8 mouse cellular contexts compared by ENCODE assay signal in the genomic region with DNA sequence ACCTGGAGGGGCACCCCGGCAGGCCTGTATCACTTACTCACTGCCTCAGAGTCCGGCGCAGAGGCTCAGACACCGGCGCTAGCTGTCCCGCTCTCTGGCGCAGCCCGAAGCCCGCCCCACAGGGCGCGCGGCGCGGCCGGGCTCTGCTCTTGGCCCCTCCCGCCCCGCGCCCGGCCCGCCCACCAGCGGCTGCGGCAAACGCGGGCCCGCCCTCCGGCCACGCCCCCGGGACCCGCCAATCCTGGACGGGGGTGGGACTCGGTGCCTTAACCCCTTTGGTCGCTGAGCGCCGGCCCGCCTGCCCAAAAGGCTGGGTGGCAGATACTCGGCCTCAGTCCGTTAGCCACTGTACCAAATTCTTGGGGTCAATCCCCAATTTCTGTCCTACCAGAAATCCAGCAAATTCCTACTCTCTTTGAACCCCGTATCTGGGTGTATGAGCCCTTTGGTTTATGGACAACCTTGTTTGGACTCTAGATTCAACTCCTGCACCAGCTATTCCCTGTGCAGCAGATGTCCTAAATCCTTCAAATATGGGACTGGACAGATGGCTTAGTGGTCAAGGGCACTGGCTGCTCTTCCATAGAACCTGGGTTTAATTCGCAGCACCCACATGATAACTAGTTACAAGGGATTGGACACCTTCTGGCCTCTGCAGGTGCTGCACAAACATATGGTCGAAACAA. TPM values are rescaled to one million over a fixed set of nuclear protein-coding genes. Genes with fewer than 3 reads are reported as not detected.
A peak's percentile ranks its signal among the peaks of the same experiment; 100 is the strongest.
DNase-seq lines count a peak whose midpoint lies in the region; ATAC-seq and TF ChIP-seq lines count a peak whose summit lies in the region.

A gene (minus strand): TSS at position 120 of the 686 bp plus-strand sequence.

- peaks cover 4% of the 10 kb centered on the region; the same call in 1 of the 2 replicates for H3K4me1 ChIP-seq in cortical plate, adult 2 months (ENCODE audit: control insufficient read depth, insufficient read depth, low read length)
- H3K4me1 ChIP-seq in hindbrain, postnatal 0 days (ENCODE audit: insufficient read depth, low read length) = peaks cover 11% of the 10 kb centered on the region; the same call in 1 of the 2 replicates

- DNase-seq in adipocyte (ENCODE audit: low spot score) = peak; percentile 84
- peak; percentile 88 to 90 for DNase-seq in gastrocnemius, adult 8-10 months (ENCODE audit: low spot score in 2 of 2)
- DNase-seq in hindbrain, postnatal 0 days (ENCODE audit: low spot score) = peak; percentile 96
- DNase-seq in left cerebral cortex, adult 2 months (ENCODE audit: extremely low spot score in 1 of 2, low spot score in 2 of 2) = peak; percentile 93 to 94
- DNase-seq in right cerebral cortex, adult 18-20 months = peak; percentile 94
- peak; percentile 88 for DNase-seq in urinary bladder, adult 2 months (ENCODE audit: low spot score)

- no peaks in the 10 kb centered on the region for H3K36me3 ChIP-seq in hindbrain, postnatal 0 days (ENCODE audit: insufficient read depth, low read length)
- no peaks in the 10 kb centered on the region for H3K36me3 ChIP-seq in macrophage (ENCODE audit: inconsistent target)

- no peaks in the 10 kb centered on the region for H3K79me2 ChIP-seq in macrophage (ENCODE audit: inconsistent target)

- 3% methylated on average over 29 of the region's 40 CpGs for WGBS in hindbrain, postnatal 0 days
- 9% methylated on average over 20 of the region's 40 CpGs for WGBS in macrophage (ENCODE audit: missing documents)

- no peak for TF ChIP-seq CTCF in cortical plate, adult 2 months (IDR thresholded peaks at IDR 0.05; ENCODE audit: extremely low read depth, insufficient read depth, low read length)
- TF ChIP-seq CTCF in hindbrain, postnatal 0 days (IDR thresholded peaks at IDR 0.05; ENCODE audit: low read depth) = 0 out of 2 replicates have a peak, but pooled peaks have one; percentile 6
- TF ChIP-seq CTCF in left cerebral cortex, adult 2 months (IDR thresholded peaks at IDR 0.05) = no peak

- H3K9ac ChIP-seq in hindbrain, postnatal 0 days (replicated peaks; ENCODE audit: low read length) = peak within 1 kb of the TSS; percentile 80

- peak within 1 kb of the TSS; percentile 57 for H3K4me3 ChIP-seq in cortical plate, adult 2 months (ENCODE audit: insufficient read depth, low read length)
- H3K4me3 ChIP-seq in hindbrain, postnatal 0 days (ENCODE audit: low read length) = peak within 1 kb of the TSS; percentile 84
- H3K4me3 ChIP-seq in left cerebral cortex, adult 2 months = peak within 1 kb of the TSS; percentile 68
- peak within 1 kb of the TSS; percentile 13; the same call in 1 of the 2 replicates for H3K4me3 ChIP-seq in macrophage (ENCODE audit: inconsistent target)

- peak within 1 kb of the TSS; percentile 67 for H3K27ac ChIP-seq in cortical plate, adult 2 months (ENCODE audit: insufficient read depth, low read length)
- peak within 1 kb of the TSS; percentile 84 for H3K27ac ChIP-seq in hindbrain, postnatal 0 days
- peak within 1 kb of the TSS; percentile 96 for H3K27ac ChIP-seq in left cerebral cortex, adult 2 months
- H3K27ac ChIP-seq in macrophage = no peak within 1 kb of the TSS

- H3K4me2 ChIP-seq in hindbrain, postnatal 0 days (ENCODE audit: low read depth, low read length) = peak within 1 kb of the TSS; percentile 80

- peak; percentile 58; the same call in 1 of the 2 replicates for TF ChIP-seq POLR2A in cortical plate, adult 2 months (IDR thresholded peaks at IDR 0.05; ENCODE audit: extremely low read depth, insufficient read depth, low read length)

- H3K27me3 ChIP-seq in hindbrain, postnatal 0 days (ENCODE audit: insufficient read depth, low read length) = no peaks in the 10 kb centered on the region

- peak; percentile 96 for ATAC-seq in hindbrain, postnatal 0 days

- no peaks in the 10 kb centered on the region for H3K9me3 ChIP-seq in hindbrain, postnatal 0 days (ENCODE audit: low read length)

- intact Hi-C loops in left cerebral cortex, adult 2 months (cut with DNase I) = loop anchor here (1.0 kb wide), 1 partner anchor 21 kb away; a partner anchor contains a TSS

RNA-seq across cellular contexts. Expression of the gene that starts here (rescaled TPM):
- polyA plus RNA-seq in cortical plate, adult 2 months (2012; rRNA removed) = 200 and 201 TPM in 2 replicates
- total RNA-seq in gastrocnemius, adult 8-10 months (2022) = 1 to 10 TPM; 1.8 to 3.0 (median 2.4) TPM
- 76.8 and 81.8 TPM in 2 replicates for total RNA-seq in hindbrain, postnatal 0 days (2014; rRNA removed)
- polyA plus RNA-seq in hindbrain, postnatal 0 days (2015; fragmentation: Nextera tagmentation; extraction: Ambion mirVana) = 18.2 and 20.0 TPM in 2 replicates
- total RNA-seq in left cerebral cortex, adult 2 months (2021) = 100 to 1,000 TPM; 202 to 214 TPM
- 1 to 10 TPM; 1.0 to 2.9 (median 1.8) TPM for total RNA-seq in macrophage (2018; cell fraction: chromatin; rRNA removed)
- total RNA-seq in macrophage (2018; cell fraction: cytosol; rRNA removed) = 1 to 10 TPM in 11 of 26 experiments, under 1 TPM in 15; 0.51 to 1.8 (median 0.86) TPM
- total RNA-seq in macrophage (2018; cell fraction: nucleus; rRNA removed) = 1 to 10 TPM in 25 of 26 experiments, under 1 TPM in 1; 0.83 to 2.9 (median 1.7) TPM
- polyA plus RNA-seq in macrophage (2018) = 1.2 to 1.6 TPM (median 1.4 TPM) in 3 replicates
- polyA plus RNA-seq in urinary bladder, adult 2 months (2012; rRNA removed) = 5.9 and 6.2 TPM in 2 replicates

Comparison
In these comparisons a context has a peak if more than half of its experiments do, and no peak if none do; other contexts are left out.
1. RNA of the gene that starts here (total RNA-seq): 202 to 214 TPM in left cerebral cortex, adult 2 months and 76.8 to 81.8 TPM in hindbrain, postnatal 0 days; 1.8 to 3.0 TPM in gastrocnemius, adult 8-10 months; every median in the first group is over 10 times any median in the second.
2. H3K4me3 ChIP-seq: peak in every context shown above with its lines; median percentile 84 in hindbrain, postnatal 0 days; 68 in left cerebral cortex, adult 2 months; 57 in cortical plate, adult 2 months; 13 in macrophage.
3. Peak in every context shown above with its lines, with median percentiles within 50 percentile points of each other: DNase-seq.